Mouse (Mus musculus): Measurements from ENCODE around the gene Neu2. TPM values are rescaled to one million over a fixed set of nuclear protein-coding genes. Genes with fewer than 3 reads are reported as not detected.

The Neu2 gene
- polyA plus RNA-seq, 1 experiment from 2014 or later: not detected

GRCm38 (mm10) chr1:87624826-87625225 is 115.1 kb downstream of the Neu2 start:
- Histone ChIP-seq H3K4me1 (replicated peaks; ENCODE audit: control insufficient read depth, insufficient read depth, low read length) (no peaks in the 10 kb centered on the region), H3K9ac (ENCODE audit: low read depth, low read length) (no peak overlapping the region), H3K4me2 (replicated peaks; ENCODE audit: low read depth, low read length) (no peak overlapping the region), H3K4me3 (ENCODE audit: low read depth, low read length) (no peak overlapping the region), H3K9me3 (ENCODE audit: control insufficient read depth, low read length) (no peaks in the 10 kb centered on the region), H3K27ac (ENCODE audit: low read depth, low read length) (no peak overlapping the region), H3K36me3 (ENCODE audit: control insufficient read depth, insufficient read depth, low read length) (no peaks in the 10 kb centered on the region), H3K27me3 (ENCODE audit: control insufficient read depth, insufficient read depth, low read length) (no peaks in the 10 kb centered on the region)
- ATAC-seq (ENCODE audit: low FRiP score): no peak
- 89% methylated on average over 2 of the region's 2 CpGs for WGBS
- DNase-seq (ENCODE audit: low spot score): no peak

GRCm38 (mm10) chr1:87625254-87626025 is 115.8 kb downstream of the Neu2 start:
- Histone ChIP-seq H3K4me2 (replicated peaks; ENCODE audit: low read depth, low read length) (no peak overlapping the region), H3K27ac (ENCODE audit: low read depth, low read length) (no peak overlapping the region), H3K9ac (ENCODE audit: low read depth, low read length) (no peak overlapping the region), H3K4me1 (replicated peaks; ENCODE audit: control insufficient read depth, insufficient read depth, low read length) (no peaks in the 10 kb centered on the region), H3K36me3 (ENCODE audit: control insufficient read depth, insufficient read depth, low read length) (no peaks in the 10 kb centered on the region), H3K4me3 (ENCODE audit: low read depth, low read length) (no peak overlapping the region), H3K27me3 (ENCODE audit: control insufficient read depth, insufficient read depth, low read length) (no peaks in the 10 kb centered on the region), H3K9me3 (ENCODE audit: control insufficient read depth, low read length) (no peaks in the 10 kb centered on the region)
- 82% methylated on average over 6 of the region's 6 CpGs for WGBS
- DNase-seq (ENCODE audit: low spot score): no peak
- ATAC-seq (ENCODE audit: low FRiP score): no peak

GRCm38 (mm10) chr1:87626344-87626743 is 116.7 kb downstream of the Neu2 start:
- no peak overlapping the region for H3K27ac ChIP-seq (ENCODE audit: low read depth, low read length)
- no peaks in the 10 kb centered on the region for H3K27me3 ChIP-seq (ENCODE audit: control insufficient read depth, insufficient read depth, low read length)
- no peaks in the 10 kb centered on the region for H3K9me3 ChIP-seq (ENCODE audit: control insufficient read depth, low read length)
- no peak overlapping the region for H3K4me2 ChIP-seq (replicated peaks; ENCODE audit: low read depth, low read length)
- DNase-seq (ENCODE audit: low spot score) (no peak), ATAC-seq (ENCODE audit: low FRiP score) (no peak)
- no peak overlapping the region for H3K9ac ChIP-seq (ENCODE audit: low read depth, low read length)
- H3K4me3 ChIP-seq (ENCODE audit: low read depth, low read length): no peak overlapping the region
- no peaks in the 10 kb centered on the region for H3K4me1 ChIP-seq (replicated peaks; ENCODE audit: control insufficient read depth, insufficient read depth, low read length)
- H3K36me3 ChIP-seq (ENCODE audit: control insufficient read depth, insufficient read depth, low read length): no peaks in the 10 kb centered on the region
- 62% methylated on average over 2 of the region's 2 CpGs for WGBS

- Histone ChIP-seq H3K4me2 (replicated peaks; ENCODE audit: low read depth, low read length) (no peak overlapping the region), H3K4me1 (replicated peaks; ENCODE audit: control insufficient read depth, insufficient read depth, low read length) (no peaks in the 10 kb centered on the region), H3K36me3 (ENCODE audit: control insufficient read depth, insufficient read depth, low read length) (no peaks in the 10 kb centered on the region), H3K27ac (ENCODE audit: low read depth, low read length) (no peak overlapping the region), H3K9me3 (ENCODE audit: control insufficient read depth, low read length) (no peaks in the 10 kb centered on the region), H3K27me3 (ENCODE audit: control insufficient read depth, insufficient read depth, low read length) (no peaks in the 10 kb centered on the region), H3K4me3 (ENCODE audit: low read depth, low read length) (no peak overlapping the region), H3K9ac (ENCODE audit: low read depth, low read length) (no peak overlapping the region)
- 80% methylated on average over 2 of the region's 2 CpGs for WGBS
- ATAC-seq (ENCODE audit: low FRiP score) (no peak), DNase-seq (ENCODE audit: low spot score) (no peak)
Observed at GRCm38 (mm10) chr1:87628085-87628484, 118.4 kb downstream of the Neu2 start.

GRCm38 (mm10) chr1:87631584-87631983 is 121.9 kb downstream of the Neu2 start:
- Histone ChIP-seq H3K4me1 (replicated peaks; ENCODE audit: control insufficient read depth, insufficient read depth, low read length) (no peaks in the 10 kb centered on the region), H3K9ac (ENCODE audit: low read depth, low read length) (no peak overlapping the region), H3K36me3 (ENCODE audit: control insufficient read depth, insufficient read depth, low read length) (no peaks in the 10 kb centered on the region), H3K4me3 (ENCODE audit: low read depth, low read length) (no peak overlapping the region), H3K4me2 (replicated peaks; ENCODE audit: low read depth, low read length) (no peak overlapping the region), H3K27me3 (ENCODE audit: control insufficient read depth, insufficient read depth, low read length) (no peaks in the 10 kb centered on the region), H3K9me3 (ENCODE audit: control insufficient read depth, low read length) (no peaks in the 10 kb centered on the region), H3K27ac (ENCODE audit: low read depth, low read length) (no peak overlapping the region)
- no peak for ATAC-seq (ENCODE audit: low FRiP score)
- DNase-seq (ENCODE audit: low spot score): no peak
- 80% methylated on average over 10 of the region's 10 CpGs for WGBS

GRCm38 (mm10) chr1:87632163-87632562 is 122.5 kb downstream of the Neu2 start:
- H3K4me2 ChIP-seq (replicated peaks; ENCODE audit: low read depth, low read length): no peak overlapping the region
- no peak overlapping the region for H3K9ac ChIP-seq (ENCODE audit: low read depth, low read length)
- H3K4me1 ChIP-seq (replicated peaks; ENCODE audit: control insufficient read depth, insufficient read depth, low read length): no peaks in the 10 kb centered on the region
- no peak overlapping the region for H3K4me3 ChIP-seq (ENCODE audit: low read depth, low read length)
- H3K27me3 ChIP-seq (ENCODE audit: control insufficient read depth, insufficient read depth, low read length): no peaks in the 10 kb centered on the region
- H3K27ac ChIP-seq (ENCODE audit: low read depth, low read length): no peak overlapping the region
- no peaks in the 10 kb centered on the region for H3K36me3 ChIP-seq (ENCODE audit: control insufficient read depth, insufficient read depth, low read length)
- 76% methylated on average over 6 of the region's 6 CpGs for WGBS
- no peak for DNase-seq (ENCODE audit: low spot score)
- no peaks in the 10 kb centered on the region for H3K9me3 ChIP-seq (ENCODE audit: control insufficient read depth, low read length)
- no peak for ATAC-seq (ENCODE audit: low FRiP score)

GRCm38 (mm10) chr1:87636716-87637117 is 127.0 kb downstream of the Neu2 start:
- Histone ChIP-seq H3K27ac (ENCODE audit: low read depth, low read length) (no peak overlapping the region), H3K36me3 (ENCODE audit: control insufficient read depth, insufficient read depth, low read length) (no peaks in the 10 kb centered on the region), H3K9ac (ENCODE audit: low read depth, low read length) (no peak overlapping the region), H3K9me3 (ENCODE audit: control insufficient read depth, low read length) (no peaks in the 10 kb centered on the region), H3K4me3 (ENCODE audit: low read depth, low read length) (no peak overlapping the region), H3K4me1 (replicated peaks; ENCODE audit: control insufficient read depth, insufficient read depth, low read length) (no peaks in the 10 kb centered on the region), H3K4me2 (replicated peaks; ENCODE audit: low read depth, low read length) (no peak overlapping the region), H3K27me3 (ENCODE audit: control insufficient read depth, insufficient read depth, low read length) (no peaks in the 10 kb centered on the region)
- DNase-seq (ENCODE audit: low spot score): no peak
- WGBS: 81% methylated on average over 12 of the region's 12 CpGs
- ATAC-seq (ENCODE audit: low FRiP score): no peak

GRCm38 (mm10) chr1:87637121-87637877 is 127.6 kb downstream of the Neu2 start:
- Histone ChIP-seq H3K27ac (ENCODE audit: low read depth, low read length) (no peak overlapping the region), H3K9ac (ENCODE audit: low read depth, low read length) (no peak overlapping the region), H3K4me1 (replicated peaks; ENCODE audit: control insufficient read depth, insufficient read depth, low read length) (no peaks in the 10 kb centered on the region), H3K36me3 (ENCODE audit: control insufficient read depth, insufficient read depth, low read length) (no peaks in the 10 kb centered on the region), H3K9me3 (ENCODE audit: control insufficient read depth, low read length) (no peaks in the 10 kb centered on the region), H3K4me2 (replicated peaks; ENCODE audit: low read depth, low read length) (no peak overlapping the region), H3K4me3 (ENCODE audit: low read depth, low read length) (no peak overlapping the region), H3K27me3 (ENCODE audit: control insufficient read depth, insufficient read depth, low read length) (no peaks in the 10 kb centered on the region)
- no peak for DNase-seq (ENCODE audit: low spot score)
- peak; percentile 35; the same call in 1 of the 2 replicates for ATAC-seq (ENCODE audit: low FRiP score)
- 86% methylated on average over 4 of the region's 4 CpGs for WGBS
